Mouse (Mus musculus) hindbrain, embryonic 13.5 days (tissue): ENCODE results near the gene 4930467E23Rik. TPM values are rescaled to one million over a fixed set of nuclear protein-coding genes. Genes with fewer than 3 reads are reported as not detected.
"Not testable (repeated sequence)": the region's sequence is repeated elsewhere in the genome, so short reads cannot be mapped to it uniquely, and the experiment has no call there.

Source experiments
- ATAC-seq: fragments of 200-750 bp; cut with Nextera tagmentation; 2 replicates; pipeline ENCODE4 v1.8.0; 2017; ENCODE audit warnings: moderate TSS enrichment; ENCODE audit not compliant: low FRiP score
- H3K27ac ChIP-seq: fragments of 300-500 bp; sonication (generic); 2 replicates; pipeline ENCODE4 v1.5.1; 2015; ENCODE audit warnings: inconsistent platforms, mild to moderate bottlenecking, moderate library complexity
- H3K27me3 ChIP-seq: fragments of 300-500 bp; sonication (generic); 2 replicates; pipeline ENCODE4 v1.6.1; 2015; ENCODE audit warnings: mild to moderate bottlenecking, inconsistent platforms
- H3K36me3 ChIP-seq: fragments of 300-500 bp; sonication (generic); 2 replicates; pipeline ENCODE4 v1.6.1; 2015; ENCODE audit warnings: mild to moderate bottlenecking, inconsistent platforms
- H3K4me1 ChIP-seq: fragments of 300-500 bp; sonication (generic); replicated peaks from 2 replicates; pipeline ENCODE4 v1.6.1; 2015; ENCODE audit warnings: inconsistent platforms
- H3K4me2 ChIP-seq: fragments of 300-500 bp; sonication (generic); 2 replicates; pipeline ENCODE4 v1.6.1; 2015; ENCODE audit warnings: inconsistent platforms, mild to moderate bottlenecking, moderate library complexity
- H3K4me3 ChIP-seq: fragments of 300-500 bp; sonication (generic); 2 replicates; pipeline ENCODE4 v1.5.1; 2015; ENCODE audit warnings: mild to moderate bottlenecking, inconsistent platforms
- H3K9ac ChIP-seq: fragments of 300-500 bp; sonication (generic); 2 replicates; pipeline ENCODE4 v1.6.1; 2015; ENCODE audit warnings: mild to moderate bottlenecking, inconsistent platforms
- H3K9me3 ChIP-seq: fragments of 300-500 bp; sonication (generic); 2 replicates; pipeline ENCODE4 v1.6.1; 2016; ENCODE audit warnings: inconsistent platforms
- WGBS: fragments of 180-500 bp; shearing (Covaris S2); methylation state at CpG from one replicate; pipeline ENCODE4 v1.1.7; 2015; 5-methylcytosine and 5-hydroxymethylcytosine counted together
- polyA plus RNA-seq: library from polyadenylated mRNA; unstranded; fragments of >200 nt; fragmentation: Nextera tagmentation; extraction: Ambion mirVana; gene quantifications from 2 replicates; pipeline ENCODE4 v1.2.1, GENCODE M21; 2015

The 4930467E23Rik gene
- polyA plus RNA-seq, 1 experiment from 2014 or later = not detected

- not testable (repeated sequence) for H3K4me3 ChIP-seq, H3K27me3 ChIP-seq, H3K9ac ChIP-seq, H3K27ac ChIP-seq, ATAC-seq, H3K36me3 ChIP-seq, H3K4me2 ChIP-seq, H3K9me3 ChIP-seq, H3K4me1 ChIP-seq
- WGBS = 59% methylated on average over 3 of the region's 4 CpGs
Observed at GRCm38 (mm10) chr8:19704441-19705215, 24.7 kb upstream of the 4930467E23Rik start.

DNA sequence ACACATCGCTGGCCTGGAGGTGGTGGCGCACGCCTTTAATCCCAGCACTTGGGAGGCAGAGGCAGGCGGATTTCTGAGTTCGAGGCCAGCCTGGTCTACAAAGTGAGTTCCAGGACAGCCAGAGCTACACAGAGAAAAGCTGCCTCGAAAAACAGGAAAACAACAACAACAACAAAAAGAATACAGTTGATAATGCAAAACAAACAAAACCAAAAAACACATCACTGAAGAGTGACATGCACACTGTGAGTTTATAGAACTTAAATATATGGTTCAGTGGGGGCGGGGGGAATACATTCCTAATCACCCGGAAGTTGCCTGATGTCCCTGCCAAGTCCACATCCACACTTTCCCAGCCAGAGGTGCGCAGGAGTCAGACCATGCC, 24.2 kb upstream of the 4930467E23Rik start:
- ATAC-seq = not testable (repeated sequence)

GRCm38 (mm10) chr8:19706101-19706725, 23.2 kb upstream of the 4930467E23Rik start:
- ATAC-seq, H3K9ac ChIP-seq, H3K27ac ChIP-seq, H3K9me3 ChIP-seq, H3K4me3 ChIP-seq, H3K36me3 ChIP-seq, H3K4me2 ChIP-seq, H3K27me3 ChIP-seq, H3K4me1 ChIP-seq: not testable (repeated sequence)
- WGBS = 86% methylated on average over 4 of the region's 4 CpGs

More for the DNA sequence above, 24.2 kb upstream of the 4930467E23Rik start:
- H3K27me3 ChIP-seq, H3K27ac ChIP-seq, H3K4me2 ChIP-seq, H3K9ac ChIP-seq, H3K4me1 ChIP-seq, H3K36me3 ChIP-seq, H3K4me3 ChIP-seq, H3K9me3 ChIP-seq: not testable (repeated sequence)
- 80% methylated on average over 9 of the region's 9 CpGs for WGBS

GRCm38 (mm10) chr8:19706918-19707760, 22.2 kb upstream of the 4930467E23Rik start:
- H3K4me2 ChIP-seq, H3K27me3 ChIP-seq, H3K27ac ChIP-seq, H3K9me3 ChIP-seq, H3K36me3 ChIP-seq, H3K4me1 ChIP-seq, H3K9ac ChIP-seq, H3K4me3 ChIP-seq, ATAC-seq: not testable (repeated sequence)
- WGBS = 72% methylated on average over 7 of the region's 7 CpGs

GRCm38 (mm10) chr8:19707761-19708443, 21.5 kb upstream of the 4930467E23Rik start:
- H3K9me3 ChIP-seq, H3K27ac ChIP-seq, H3K4me3 ChIP-seq, H3K4me2 ChIP-seq, H3K27me3 ChIP-seq, H3K4me1 ChIP-seq, H3K36me3 ChIP-seq, H3K9ac ChIP-seq: not testable (repeated sequence)
- WGBS = 84% methylated on average over 13 of the region's 15 CpGs
- peak; percentile 71 for ATAC-seq

DNA sequence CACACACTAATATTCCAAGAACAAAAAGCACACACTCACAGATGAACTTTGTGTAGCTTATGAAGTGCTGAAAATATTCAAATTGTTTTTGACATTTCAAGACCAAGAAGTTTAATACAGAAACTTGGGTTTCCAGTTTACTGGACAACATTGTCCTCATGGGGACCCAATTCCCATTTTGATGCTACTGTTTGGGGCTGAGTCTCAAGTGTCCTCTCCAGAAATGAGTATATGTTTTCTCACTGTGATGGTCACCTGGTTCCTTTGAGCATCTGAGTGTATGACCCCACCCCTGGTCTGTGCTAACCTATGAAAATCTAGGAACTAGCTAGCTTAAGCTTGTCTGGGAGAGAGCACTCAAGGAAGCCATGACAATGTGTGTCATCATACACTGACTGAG, 20.4 kb upstream of the 4930467E23Rik start:
- H3K36me3 ChIP-seq, H3K9ac ChIP-seq, H3K9me3 ChIP-seq, H3K4me1 ChIP-seq, ATAC-seq, H3K27ac ChIP-seq, H3K4me3 ChIP-seq, H3K4me2 ChIP-seq, H3K27me3 ChIP-seq: not testable (repeated sequence)

DNA sequence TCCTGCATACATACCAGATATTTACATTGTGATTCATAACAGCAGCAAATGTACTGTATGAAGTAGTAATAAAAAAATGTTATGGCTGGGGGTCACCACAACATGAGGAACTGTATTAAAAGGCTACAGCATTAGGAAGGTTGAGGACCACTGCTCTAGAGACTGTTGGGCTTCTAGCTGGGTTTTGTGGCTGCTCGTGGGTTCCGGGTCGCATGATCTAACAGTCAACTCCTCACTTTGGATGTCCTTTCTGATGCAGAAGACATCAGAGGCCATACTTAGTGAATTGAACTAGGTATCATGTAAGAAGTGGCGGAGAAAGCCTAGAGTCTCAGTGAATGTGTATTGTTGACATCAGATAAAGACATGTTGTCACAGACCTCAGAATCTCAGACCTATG, 19.9 kb upstream of the 4930467E23Rik start:
- H3K4me2 ChIP-seq, H3K27ac ChIP-seq, H3K4me3 ChIP-seq, H3K4me1 ChIP-seq, H3K36me3 ChIP-seq, H3K9ac ChIP-seq, H3K9me3 ChIP-seq, H3K27me3 ChIP-seq, ATAC-seq: not testable (repeated sequence)
- WGBS = 92% methylated on average over 4 of the region's 4 CpGs

DNA sequence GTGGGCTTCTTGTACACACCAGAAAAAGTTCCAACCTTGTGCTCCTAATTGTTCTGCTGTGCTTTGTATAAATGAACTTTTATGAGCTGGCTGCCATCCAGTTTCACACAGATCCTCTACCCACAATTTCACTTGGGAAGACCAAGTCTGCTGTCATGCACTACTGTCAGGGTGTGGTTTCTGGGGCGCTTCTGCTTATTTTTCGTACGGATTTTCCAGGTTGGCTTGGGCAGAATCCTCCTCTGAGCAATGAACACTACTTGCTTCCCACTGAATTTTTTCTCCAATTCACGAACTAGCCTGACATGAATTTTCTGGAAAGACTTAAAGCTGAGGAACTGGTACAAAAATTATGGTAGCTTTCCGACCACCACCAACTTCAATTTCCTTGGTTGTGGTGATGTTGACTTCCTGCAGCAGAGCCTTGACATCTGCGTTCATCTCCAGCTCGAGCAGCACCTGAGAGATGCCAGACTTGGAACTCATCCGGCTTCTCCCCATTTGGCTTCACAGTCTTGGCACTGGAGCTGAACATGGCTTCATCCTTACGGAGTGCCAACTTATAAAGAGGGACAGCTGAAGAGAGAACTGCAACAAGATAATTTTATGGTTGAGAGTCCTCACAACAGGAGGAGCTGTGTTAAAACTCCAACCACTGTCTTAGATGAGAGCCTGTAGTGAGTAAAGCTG, 18.1 kb upstream of the 4930467E23Rik start:
- not testable (repeated sequence) for H3K36me3 ChIP-seq, H3K4me1 ChIP-seq, H3K9me3 ChIP-seq, H3K4me3 ChIP-seq, H3K9ac ChIP-seq, H3K27me3 ChIP-seq, H3K4me2 ChIP-seq, ATAC-seq, H3K27ac ChIP-seq
- WGBS = 92% methylated on average over 9 of the region's 9 CpGs

- WGBS = 98% methylated on average over 2 of the region's 2 CpGs
- not testable (repeated sequence) for H3K9me3 ChIP-seq, H3K27ac ChIP-seq, ATAC-seq, H3K36me3 ChIP-seq, H3K4me2 ChIP-seq, H3K9ac ChIP-seq, H3K4me1 ChIP-seq, H3K4me3 ChIP-seq, H3K27me3 ChIP-seq
Observed at GRCm38 (mm10) chr8:19712227-19712750, 17.1 kb upstream of the 4930467E23Rik start.

DNA sequence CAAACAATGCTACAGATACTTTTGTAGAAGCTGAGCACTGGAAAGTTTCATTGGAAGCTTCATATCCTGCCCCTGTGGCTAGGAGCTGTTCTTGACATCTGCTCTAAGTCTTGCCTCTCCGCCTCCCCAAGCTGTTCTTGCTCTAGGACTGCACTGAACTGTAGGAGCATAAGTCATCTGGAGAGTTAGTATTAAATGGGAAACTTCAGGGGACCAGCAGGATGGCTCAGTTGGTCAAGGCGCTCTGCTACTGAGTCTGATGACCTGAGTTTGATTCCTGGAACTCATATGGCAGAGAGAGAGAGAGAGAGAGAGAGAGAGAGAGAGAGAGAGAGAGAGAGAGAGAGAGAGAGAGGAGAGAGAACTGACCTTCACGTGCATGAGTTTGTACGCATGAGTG, 16.6 kb upstream of the 4930467E23Rik start:
- H3K9me3 ChIP-seq, H3K4me3 ChIP-seq, ATAC-seq, H3K27me3 ChIP-seq, H3K27ac ChIP-seq, H3K4me2 ChIP-seq, H3K36me3 ChIP-seq, H3K4me1 ChIP-seq, H3K9ac ChIP-seq: not testable (repeated sequence)
- WGBS = 75% methylated on average over 4 of the region's 4 CpGs

DNA sequence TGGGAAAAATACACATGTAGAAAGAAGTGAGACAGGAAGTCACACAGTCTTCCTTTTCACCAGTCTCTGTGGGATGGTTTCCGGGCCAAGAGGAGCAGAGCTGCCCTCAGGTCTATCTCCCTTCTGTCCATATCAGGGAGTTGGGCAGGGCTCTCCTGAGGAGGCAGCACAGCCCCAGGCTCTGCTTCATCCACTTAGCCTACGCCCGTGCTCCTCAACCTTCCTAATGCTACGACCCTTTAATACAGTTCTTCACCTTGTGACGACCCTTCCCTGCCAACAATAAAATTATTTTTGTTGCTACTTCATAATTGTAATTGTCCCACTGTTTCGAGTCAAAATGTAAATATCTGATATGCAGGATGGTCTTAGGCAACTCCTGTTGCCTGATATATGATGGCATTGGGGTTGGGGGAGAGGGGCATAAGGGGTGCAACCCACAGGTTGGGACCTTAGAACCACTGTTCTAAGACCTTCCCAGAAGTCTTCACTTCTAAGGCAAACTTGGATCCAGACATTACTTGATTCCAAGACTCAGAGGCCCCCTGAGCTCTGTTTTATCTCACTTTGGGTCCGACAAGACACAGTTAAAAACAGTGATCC, 16.0 kb upstream of the 4930467E23Rik start:
- H3K36me3 ChIP-seq, H3K4me1 ChIP-seq, H3K9ac ChIP-seq, H3K4me2 ChIP-seq, H3K27ac ChIP-seq, H3K9me3 ChIP-seq, H3K4me3 ChIP-seq, H3K27me3 ChIP-seq: not testable (repeated sequence)
- 84% methylated on average over 7 of the region's 7 CpGs for WGBS
- peak; percentile 59 for ATAC-seq
